Mouse (Mus musculus): ENCODE measurements around the gene Nusap1. TPM values are rescaled to one million over a fixed set of nuclear protein-coding genes. Genes with fewer than 3 reads are reported as not detected.
"Not testable (repeated sequence)": the region's sequence is repeated elsewhere in the genome, so short reads cannot be mapped to it uniquely, and the experiment has no call there.

The Nusap1 gene
- total RNA-seq (2021), result 1 to 10 TPM; 1.4 to 1.9 TPM
- long read RNA-seq, experiment 1, partial matches to known transcripts, result 0 of 2 reads
- long read RNA-seq, experiment 1, other reads (novel, unspliced or antisense), result 0 of 2 reads
- long read RNA-seq, experiment 2, partial matches to known transcripts, result 0 of 1 reads
- long read RNA-seq, experiment 2, other reads (novel, unspliced or antisense), result 0 of 1 reads

- DNase-seq (ENCODE audit: low spot score in 2 of 2), result peak; percentile 78 to 79
Observed at GRCm38 (mm10) chr2:119618199-119618982, at the start of gene Nusap1, which contains the start of gene Oip5. TSS of gene Nusap1 (plus strand) at chr2:119618298. TSS of gene Oip5 (minus strand) at chr2:119618469.

GRCm38 (mm10) chr2:119572471-119572870, 45.6 kb upstream of the Nusap1 start:
- DNase-seq (ENCODE audit: low spot score in 2 of 2), result no peak

- no peak for DNase-seq (ENCODE audit: low spot score in 2 of 2)
Observed at GRCm38 (mm10) chr2:119581571-119581970, 36.5 kb upstream of the Nusap1 start.

- no peak for DNase-seq (ENCODE audit: low spot score in 2 of 2)
Observed at GRCm38 (mm10) chr2:119583439-119583838, 34.7 kb upstream of the Nusap1 start.

- DNase-seq (ENCODE audit: low spot score in 2 of 2), result no peak
Observed at GRCm38 (mm10) chr2:119584282-119584681, 33.8 kb upstream of the Nusap1 start.

DNA sequence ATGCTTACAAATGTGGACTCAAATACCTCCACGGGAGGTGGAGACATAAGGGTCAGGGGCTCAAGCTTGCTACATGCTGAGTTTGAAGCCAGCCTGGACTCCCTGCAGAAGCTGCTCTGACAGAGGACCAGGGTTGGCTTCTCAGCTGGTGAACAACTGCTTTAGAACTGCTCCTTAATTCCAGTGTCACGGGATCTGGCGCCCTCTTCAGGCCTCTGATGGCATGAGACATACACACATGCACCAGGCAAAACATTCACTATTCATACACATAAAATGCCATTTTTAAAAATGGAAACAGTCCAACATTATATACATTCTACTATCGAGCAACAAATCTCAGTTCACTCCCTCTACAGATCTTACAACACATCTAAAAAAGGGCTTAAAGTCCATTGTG, 30.7 kb upstream of the Nusap1 start:
- peak; percentile 60 to 63 for DNase-seq (ENCODE audit: low spot score in 2 of 2)

DNA sequence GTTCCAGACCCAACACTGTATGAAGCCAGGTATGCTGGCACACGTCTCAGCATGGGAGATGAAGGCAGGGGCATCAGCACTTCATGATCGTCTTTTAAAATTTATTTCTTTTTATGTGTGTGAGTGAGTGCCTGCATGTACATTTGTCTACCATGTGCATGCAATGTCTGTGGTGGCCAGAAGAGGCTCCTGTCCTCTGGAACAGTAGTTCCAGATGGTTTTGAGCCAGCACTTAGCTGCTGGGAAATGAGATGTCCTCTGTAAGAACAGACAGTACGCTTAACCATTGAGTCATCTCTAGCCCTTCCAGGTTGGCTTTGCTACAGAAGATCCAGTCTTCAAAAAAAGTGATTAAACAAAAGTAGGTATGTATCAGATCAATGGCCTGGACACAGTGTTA, 26.9 kb upstream of the Nusap1 start:
- no peak for DNase-seq (ENCODE audit: low spot score in 2 of 2)

DNA sequence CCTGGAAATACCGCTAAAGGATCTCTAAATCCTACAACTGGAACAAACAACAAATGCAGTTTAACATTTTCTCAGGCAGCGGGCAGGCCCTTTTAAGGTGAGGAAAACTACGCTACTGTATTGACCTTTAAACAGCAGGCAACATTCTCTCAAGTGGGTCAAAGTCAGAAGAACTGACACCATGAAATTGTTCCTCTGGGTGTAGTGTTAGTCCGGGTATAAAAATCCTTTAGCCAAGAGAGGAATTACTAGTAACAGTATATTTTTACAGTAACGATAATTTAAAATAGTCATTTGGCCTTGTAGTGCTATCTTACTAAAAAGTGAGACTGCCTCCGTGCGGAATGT, 24.4 kb upstream of the Nusap1 start:
- DNase-seq (ENCODE audit: low spot score in 2 of 2), result no peak

- DNase-seq (ENCODE audit: low spot score in 2 of 2), result peak; percentile 93 to 94
Observed at GRCm38 (mm10) chr2:119594113-119594981, 23.8 kb upstream of the Nusap1 start.

- no peak for DNase-seq (ENCODE audit: low spot score in 2 of 2)
Observed at GRCm38 (mm10) chr2:119595308-119595707, 22.8 kb upstream of the Nusap1 start.

DNA sequence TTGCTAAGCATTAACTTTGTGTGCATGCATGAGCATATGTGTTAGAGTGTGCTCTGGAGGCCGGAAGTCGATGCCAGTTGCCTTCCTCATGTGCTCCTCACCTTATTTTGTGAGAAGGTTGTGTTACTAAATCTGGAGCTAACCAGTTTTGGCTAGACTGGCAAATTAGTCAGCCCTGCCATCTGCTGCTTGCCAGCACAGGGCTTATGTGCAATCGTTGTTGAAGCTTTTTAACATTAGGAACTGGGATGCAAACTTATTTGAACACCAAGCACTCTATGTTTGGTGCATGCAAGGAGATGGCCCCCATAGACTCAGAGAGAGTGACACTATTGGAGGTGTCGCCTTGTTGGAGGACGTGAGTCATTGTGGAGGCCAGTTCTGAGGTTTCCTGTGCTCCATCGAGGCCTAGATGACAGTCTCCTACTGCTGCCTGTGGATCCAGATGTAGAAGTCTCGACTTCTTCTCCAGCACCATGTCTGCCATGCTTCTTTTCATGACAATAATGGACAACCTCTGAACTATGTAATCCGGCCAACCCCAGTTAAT, 21.2 kb upstream of the Nusap1 start:
- no peak for DNase-seq (ENCODE audit: low spot score in 2 of 2)

GRCm38 (mm10) chr2:119601027-119601426, 17.1 kb upstream of the Nusap1 start:
- no peak for DNase-seq (ENCODE audit: low spot score in 2 of 2)

DNA sequence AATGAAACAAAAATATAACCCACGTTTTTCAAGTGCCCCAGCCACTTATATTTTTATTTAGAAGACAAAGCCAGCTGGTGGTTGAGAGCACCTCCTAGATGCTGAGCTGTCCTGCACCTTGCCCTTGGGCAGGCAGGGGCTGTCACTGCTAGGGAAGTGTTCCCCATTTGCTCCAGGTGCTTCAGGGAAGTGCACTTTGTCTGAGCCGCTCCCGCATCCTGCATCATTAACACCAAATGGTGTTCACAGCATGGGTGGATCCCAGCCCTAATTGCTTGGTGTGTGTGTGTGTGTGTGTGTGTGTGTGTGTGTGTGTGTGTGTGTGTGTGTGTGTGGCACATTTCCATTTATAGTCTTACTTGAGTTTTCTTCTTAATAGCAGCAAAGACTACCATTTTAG, 16.5 kb upstream of the Nusap1 start:
- DNase-seq (ENCODE audit: low spot score in 2 of 2), result not testable (repeated sequence)

- no peak for DNase-seq (ENCODE audit: low spot score in 2 of 2)
Observed at GRCm38 (mm10) chr2:119602488-119602887, 15.6 kb upstream of the Nusap1 start.

- no peak for DNase-seq (ENCODE audit: low spot score in 2 of 2)
Observed at GRCm38 (mm10) chr2:119603909-119604308, 14.2 kb upstream of the Nusap1 start.

GRCm38 (mm10) chr2:119605361-119605973, 12.6 kb upstream of the Nusap1 start:
- no peak for DNase-seq (ENCODE audit: low spot score in 2 of 2)

- DNase-seq (ENCODE audit: low spot score in 2 of 2), result no peak
Observed at GRCm38 (mm10) chr2:119607023-119607422, 11.1 kb upstream of the Nusap1 start.

- DNase-seq (ENCODE audit: low spot score in 2 of 2), result no peak
Observed at GRCm38 (mm10) chr2:119617841-119618198, 278 bp upstream of the Nusap1 start.

- DNase-seq (ENCODE audit: low spot score in 2 of 2), result not testable (repeated sequence)
Observed at GRCm38 (mm10) chr2:119619002-119619401, 904 bp downstream of the Nusap1 start.

DNA sequence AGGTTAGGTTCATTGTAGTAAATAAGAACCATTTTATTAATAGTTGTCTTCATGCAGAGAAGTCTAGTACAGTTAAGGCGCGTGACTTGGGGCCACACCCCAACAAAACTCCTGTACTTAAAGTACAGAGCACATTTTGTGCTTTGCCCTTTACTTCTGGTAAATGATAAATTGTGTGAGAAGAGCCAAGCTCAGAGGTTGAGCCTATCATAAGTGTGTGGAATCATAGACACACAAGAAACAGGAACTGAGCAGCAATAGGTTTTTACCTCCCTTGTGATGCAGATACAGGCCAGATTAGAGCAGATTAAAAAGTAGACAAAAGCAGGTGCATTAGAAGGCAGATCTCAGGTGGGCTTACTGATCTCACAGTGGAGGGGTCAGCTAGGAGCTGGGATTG, 3.2 kb downstream of the Nusap1 start:
- DNase-seq (ENCODE audit: low spot score in 2 of 2), result no peak

DNA sequence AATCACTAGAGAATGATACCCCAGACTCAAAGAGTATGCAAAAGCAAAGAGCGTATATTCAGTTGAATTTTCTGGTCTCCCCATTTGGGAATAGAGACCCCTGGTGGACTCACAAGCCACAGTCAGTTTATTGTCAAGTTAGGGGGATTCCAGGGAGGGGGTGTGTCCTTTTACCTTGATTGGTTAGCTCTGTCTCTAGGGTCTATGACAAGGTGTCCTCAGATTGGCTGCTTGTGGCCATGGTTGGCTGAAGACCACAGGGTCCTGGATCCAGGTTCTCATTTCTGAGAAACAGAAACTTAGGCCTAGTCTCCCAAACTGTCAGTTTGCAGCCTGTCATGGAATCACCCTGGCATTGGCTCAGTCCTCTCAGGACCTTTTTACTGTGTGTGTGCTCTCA, 18.7 kb downstream of the Nusap1 start:
- DNase-seq (ENCODE audit: low spot score in 2 of 2), result no peak

Measured in adrenal gland, adult 18-20 months (tissue).